Mouse (Mus musculus): ENCODE measurements around the gene Lamc2. TPM values are rescaled to one million over a fixed set of nuclear protein-coding genes. Genes with fewer than 3 reads are reported as not detected.

Lamc2 gene
- total RNA-seq (2021) = 1 to 10 TPM; 2.1 to 2.9 TPM
- long read RNA-seq, experiment 1, full-length matches to known transcripts = 6 of 14 reads
- long read RNA-seq, experiment 1, partial matches to known transcripts = 2 of 14 reads
- long read RNA-seq, experiment 1, other reads (novel, unspliced or antisense) = 6 of 14 reads
- long read RNA-seq, experiment 2, full-length matches to known transcripts = 2 of 5 reads
- long read RNA-seq, experiment 2, partial matches to known transcripts = 1 of 5 reads
- long read RNA-seq, experiment 2, other reads (novel, unspliced or antisense) = 2 of 5 reads

GRCm38 (mm10) chr1:153185828-153186803 is at the start of gene Lamc2:
Lamc2 (minus strand) TSS chr1:153186447.
- DNase-seq (ENCODE audit: low spot score in 2 of 2) = no peak

- no peak for DNase-seq (ENCODE audit: low spot score in 2 of 2)
Measured at GRCm38 (mm10) chr1:153235576-153235975, 49.3 kb upstream of the Lamc2 start.

- no peak for DNase-seq (ENCODE audit: low spot score in 2 of 2)
Measured at GRCm38 (mm10) chr1:153231681-153232080, 45.4 kb upstream of the Lamc2 start.

GRCm38 (mm10) chr1:153227916-153228315 is 41.7 kb upstream of the Lamc2 start:
- no peak for DNase-seq (ENCODE audit: low spot score in 2 of 2)

- no peak for DNase-seq (ENCODE audit: low spot score in 2 of 2)
Measured at GRCm38 (mm10) chr1:153227096-153227495, 40.8 kb upstream of the Lamc2 start.

GRCm38 (mm10) chr1:153225786-153226725 is 39.8 kb upstream of the Lamc2 start:
- DNase-seq (ENCODE audit: low spot score in 2 of 2) = no peak

GRCm38 (mm10) chr1:153224331-153224730 is 38.1 kb upstream of the Lamc2 start:
- DNase-seq (ENCODE audit: low spot score in 2 of 2) = no peak

GRCm38 (mm10) chr1:153219376-153219775 is 33.1 kb upstream of the Lamc2 start:
- no peak for DNase-seq (ENCODE audit: low spot score in 2 of 2)

- no peak for DNase-seq (ENCODE audit: low spot score in 2 of 2)
Measured at GRCm38 (mm10) chr1:153216516-153216915, 30.3 kb upstream of the Lamc2 start.

GRCm38 (mm10) chr1:153215676-153216075 is 29.4 kb upstream of the Lamc2 start:
- no peak for DNase-seq (ENCODE audit: low spot score in 2 of 2)

- no peak for DNase-seq (ENCODE audit: low spot score in 2 of 2)
Measured at GRCm38 (mm10) chr1:153210992-153211391, 24.7 kb upstream of the Lamc2 start.

GRCm38 (mm10) chr1:153210198-153210597 is 24.0 kb upstream of the Lamc2 start:
- DNase-seq (ENCODE audit: low spot score in 2 of 2) = no peak

- no peak for DNase-seq (ENCODE audit: low spot score in 2 of 2)
Measured at GRCm38 (mm10) chr1:153202195-153202594, 15.9 kb upstream of the Lamc2 start.

GRCm38 (mm10) chr1:153201448-153201847 is 15.2 kb upstream of the Lamc2 start:
- no peak for DNase-seq (ENCODE audit: low spot score in 2 of 2)

GRCm38 (mm10) chr1:153197316-153197850 is 11.1 kb upstream of the Lamc2 start:
- DNase-seq (ENCODE audit: low spot score in 2 of 2) = no peak

- DNase-seq (ENCODE audit: low spot score in 2 of 2) = no peak
Measured at GRCm38 (mm10) chr1:153192945-153193344, 6.7 kb upstream of the Lamc2 start.

GRCm38 (mm10) chr1:153192379-153192778 is 6.1 kb upstream of the Lamc2 start:
- DNase-seq (ENCODE audit: low spot score in 2 of 2) = no peak

- DNase-seq (ENCODE audit: low spot score in 2 of 2) = peak in 1 of 2 experiments; percentile 73
Measured at GRCm38 (mm10) chr1:153191943-153192329, 5.7 kb upstream of the Lamc2 start.

- DNase-seq (ENCODE audit: low spot score in 2 of 2) = no peak
Measured at GRCm38 (mm10) chr1:153191237-153191942, 5.1 kb upstream of the Lamc2 start.

- DNase-seq (ENCODE audit: low spot score in 2 of 2) = no peak
Measured at GRCm38 (mm10) chr1:153188081-153188480, 1.8 kb upstream of the Lamc2 start.
